Mouse (Mus musculus): Measurements from ENCODE around the gene Fam155a.
"Not testable (repeated sequence)": the region's sequence is repeated elsewhere in the genome, so short reads cannot be mapped to it uniquely, and the experiment has no call there.

The Fam155a gene

GRCm38 (mm10) chr8:9770999-9771605 lies at the start of gene Fam155a:
Fam155a (minus strand) TSS chr8:9771161.
- no peak for DNase-seq

- DNase-seq: no peak
Observed at GRCm38 (mm10) chr8:9813273-9813946, 42.4 kb upstream of the Fam155a start.

GRCm38 (mm10) chr8:9810955-9811530 lies 40.1 kb upstream of the Fam155a start:
- DNase-seq: no peak

GRCm38 (mm10) chr8:9808596-9808995 lies 37.6 kb upstream of the Fam155a start:
- no peak for DNase-seq

- no peak for DNase-seq
Observed at GRCm38 (mm10) chr8:9805676-9806075, 34.7 kb upstream of the Fam155a start.

- DNase-seq: not testable (repeated sequence)
Observed at GRCm38 (mm10) chr8:9800346-9800745, 29.4 kb upstream of the Fam155a start.

- no peak for DNase-seq
Observed at GRCm38 (mm10) chr8:9799923-9800322, 29.0 kb upstream of the Fam155a start.

- DNase-seq: no peak
Observed at GRCm38 (mm10) chr8:9797514-9797913, 26.6 kb upstream of the Fam155a start.

- DNase-seq: no peak
Observed at GRCm38 (mm10) chr8:9795724-9796123, 24.8 kb upstream of the Fam155a start.

- DNase-seq: no peak
Observed at GRCm38 (mm10) chr8:9793351-9793750, 22.4 kb upstream of the Fam155a start.

- no peak for DNase-seq
Observed at GRCm38 (mm10) chr8:9780332-9780731, 9.4 kb upstream of the Fam155a start.

- DNase-seq: no peak
Observed at GRCm38 (mm10) chr8:9778148-9778547, 7.2 kb upstream of the Fam155a start.

- no peak for DNase-seq
Observed at GRCm38 (mm10) chr8:9776818-9777217, 5.9 kb upstream of the Fam155a start.

GRCm38 (mm10) chr8:9772519-9772840 lies 1.5 kb upstream of the Fam155a start:
- DNase-seq: no peak

- DNase-seq: no peak
Observed at GRCm38 (mm10) chr8:9771606-9772518, 901 bp upstream of the Fam155a start.

GRCm38 (mm10) chr8:9770261-9770998 lies 531 bp downstream of the Fam155a start:
- DNase-seq: no peak

- peak; percentile 78 for DNase-seq
Observed at GRCm38 (mm10) chr8:9769061-9769460, 1.9 kb downstream of the Fam155a start.

- DNase-seq: no peak
Observed at GRCm38 (mm10) chr8:9735169-9735568, 35.8 kb downstream of the Fam155a start.

GRCm38 (mm10) chr8:9709791-9710190 lies 61.2 kb downstream of the Fam155a start:
- DNase-seq: no peak

GRCm38 (mm10) chr8:9707433-9707832 lies 63.5 kb downstream of the Fam155a start:
- no peak for DNase-seq

GRCm38 (mm10) chr8:9694794-9695193 lies 76.2 kb downstream of the Fam155a start:
- DNase-seq: no peak

GRCm38 (mm10) chr8:9692370-9692769 lies 78.6 kb downstream of the Fam155a start:
- no peak for DNase-seq

GRCm38 (mm10) chr8:9660014-9660413 lies 110.9 kb downstream of the Fam155a start:
- DNase-seq: not testable (repeated sequence)

Data from lung, postnatal 14 days (tissue).